Mouse (Mus musculus) liver, embryonic 16.5 days (tissue): ENCODE results near the gene Mad1l1. TPM values are rescaled to one million over a fixed set of nuclear protein-coding genes. Genes with fewer than 3 reads are reported as not detected.

Experiments
- ATAC-seq: fragments of 200-750 bp; cut with Nextera tagmentation; 2 replicates; pipeline ENCODE4 v1.8.0; 2017; ENCODE audit warnings: low read depth, mild to moderate bottlenecking, moderate number of reproducible peaks, moderate library complexity
- H3K27ac ChIP-seq: fragments of 300-500 bp; sonication (generic); 2 replicates; pipeline ENCODE4 v1.5.1; 2014; ENCODE audit warnings: mild to moderate bottlenecking, low read length
- H3K27me3 ChIP-seq: fragments of 300-500 bp; sonication (generic); 2 replicates; pipeline ENCODE4 v1.6.1; 2014; ENCODE audit warnings: low read depth, low read length, mixed read lengths; ENCODE audit not compliant: control insufficient read depth, insufficient read depth
- H3K36me3 ChIP-seq: fragments of 300-500 bp; sonication (generic); 2 replicates; pipeline ENCODE4 v1.6.1; 2014; ENCODE audit warnings: mild to moderate bottlenecking; ENCODE audit not compliant: control insufficient read depth, insufficient read depth
- H3K4me1 ChIP-seq: fragments of 300-500 bp; sonication (generic); 2 replicates; pipeline ENCODE4 v1.6.1; 2014; ENCODE audit warnings: low read depth, low read length, mixed read lengths; ENCODE audit not compliant: control insufficient read depth
- H3K4me2 ChIP-seq: fragments of 300-500 bp; sonication (generic); 2 replicates; pipeline ENCODE4 v1.6.1; 2014; ENCODE audit warnings: low read depth, low read length, mixed read lengths
- H3K4me3 ChIP-seq: fragments of 300-500 bp; sonication (generic); 2 replicates; pipeline ENCODE4 v1.5.1; 2014; ENCODE audit warnings: low read depth, mild to moderate bottlenecking, low read length
- H3K9ac ChIP-seq: fragments of 300-500 bp; sonication (generic); 2 replicates; pipeline ENCODE4 v1.6.1; 2014; ENCODE audit warnings: low read depth, low read length
- H3K9me3 ChIP-seq: fragments of 300-500 bp; sonication (generic); replicated peaks from 2 replicates; pipeline ENCODE4 v1.6.1; 2016; ENCODE audit warnings: low read length; ENCODE audit not compliant: control insufficient read depth
- WGBS: fragments of 180-500 bp; shearing (Covaris S2); extraction: QIAGEN DNeasy Blood & Tissue Kit; methylation state at CpG from one replicate; pipeline ENCODE4 v1.1.7; 2014; ENCODE audit not compliant: insufficient replicate concordance; 5-methylcytosine and 5-hydroxymethylcytosine counted together
- polyA plus RNA-seq: library from polyadenylated mRNA; unstranded; fragments of >200 nt; fragmentation: Nextera tagmentation; extraction: Ambion mirVana; gene quantifications from 2 replicates; pipeline ENCODE4 v1.2.1, GENCODE M21; 2015

The Mad1l1 gene
- polyA plus RNA-seq, 1 experiment from 2014 or later: 19.3 TPM

DNA sequence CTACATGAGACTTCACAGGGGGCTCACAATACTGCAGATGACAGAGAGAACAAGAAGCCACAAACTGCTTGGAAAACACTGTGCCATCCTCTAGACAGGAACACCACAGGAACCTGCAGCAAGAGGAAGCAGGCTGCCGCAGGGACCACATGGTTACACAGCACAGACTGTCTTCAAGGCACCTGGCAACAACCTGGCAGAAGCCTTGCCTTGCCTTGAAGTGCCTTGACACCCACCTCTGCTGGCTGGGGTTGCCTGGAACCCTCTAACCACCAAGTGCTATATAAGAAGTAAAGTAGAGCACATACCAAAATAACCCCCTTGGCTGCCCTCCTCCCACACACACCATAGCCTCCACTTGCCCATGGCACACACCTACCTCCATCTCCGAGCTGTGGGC is 177.8 kb downstream of the Mad1l1 start:
- Histone ChIP-seq H3K27me3 (no peaks in the 10 kb centered on the region), H3K36me3 (no peaks in the 10 kb centered on the region), H3K9ac (no peak overlapping the region), H3K9me3 (no peaks in the 10 kb centered on the region), H3K4me3 (no peak overlapping the region), H3K4me1 (no peaks in the 10 kb centered on the region), H3K27ac (no peak overlapping the region), H3K4me2 (no peak overlapping the region)
- 63% methylated on average over 2 of the region's 2 CpGs for WGBS
- no peak for ATAC-seq

- Histone ChIP-seq H3K4me1 (no peaks in the 10 kb centered on the region), H3K4me3 (no peak overlapping the region), H3K4me2 (no peak overlapping the region), H3K36me3 (no peaks in the 10 kb centered on the region), H3K9me3 (no peaks in the 10 kb centered on the region), H3K27ac (no peak overlapping the region), H3K27me3 (no peaks in the 10 kb centered on the region), H3K9ac (no peak overlapping the region)
- no peak for ATAC-seq
- WGBS: 69% methylated on average over 4 of the region's 4 CpGs
These were observed 180.0 kb downstream of the Mad1l1 start for GRCm38 (mm10) chr5:140141336-140141735.

DNA sequence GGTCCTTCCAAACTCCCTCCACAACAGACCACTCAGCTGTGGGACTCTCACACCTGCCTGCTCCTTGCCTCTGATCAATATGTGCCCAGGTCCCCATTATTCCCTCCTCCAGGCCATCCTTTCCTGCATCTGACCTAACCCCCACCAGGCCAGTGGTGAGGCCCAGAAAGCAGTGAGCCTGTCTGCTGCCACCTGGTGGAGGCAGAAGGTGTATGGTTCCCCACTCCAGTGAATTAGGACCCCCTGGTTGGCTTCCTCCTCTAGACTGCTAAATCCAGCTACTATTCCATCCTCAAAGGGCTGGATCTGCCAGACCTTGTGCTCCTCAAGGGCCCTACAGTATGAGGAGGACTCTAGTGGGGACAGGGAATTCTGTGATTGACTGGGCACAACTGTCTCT is 181.1 kb downstream of the Mad1l1 start:
- H3K9ac ChIP-seq: no peak overlapping the region
- H3K27ac ChIP-seq: no peak overlapping the region
- no peaks in the 10 kb centered on the region for H3K9me3 ChIP-seq
- no peaks in the 10 kb centered on the region for H3K36me3 ChIP-seq
- no peak; the same call in 1 of the 2 replicates for ATAC-seq
- H3K27me3 ChIP-seq: no peaks in the 10 kb centered on the region
- H3K4me1 ChIP-seq: no peaks in the 10 kb centered on the region
- H3K4me2 ChIP-seq: no peak overlapping the region
- no peak overlapping the region for H3K4me3 ChIP-seq

DNA sequence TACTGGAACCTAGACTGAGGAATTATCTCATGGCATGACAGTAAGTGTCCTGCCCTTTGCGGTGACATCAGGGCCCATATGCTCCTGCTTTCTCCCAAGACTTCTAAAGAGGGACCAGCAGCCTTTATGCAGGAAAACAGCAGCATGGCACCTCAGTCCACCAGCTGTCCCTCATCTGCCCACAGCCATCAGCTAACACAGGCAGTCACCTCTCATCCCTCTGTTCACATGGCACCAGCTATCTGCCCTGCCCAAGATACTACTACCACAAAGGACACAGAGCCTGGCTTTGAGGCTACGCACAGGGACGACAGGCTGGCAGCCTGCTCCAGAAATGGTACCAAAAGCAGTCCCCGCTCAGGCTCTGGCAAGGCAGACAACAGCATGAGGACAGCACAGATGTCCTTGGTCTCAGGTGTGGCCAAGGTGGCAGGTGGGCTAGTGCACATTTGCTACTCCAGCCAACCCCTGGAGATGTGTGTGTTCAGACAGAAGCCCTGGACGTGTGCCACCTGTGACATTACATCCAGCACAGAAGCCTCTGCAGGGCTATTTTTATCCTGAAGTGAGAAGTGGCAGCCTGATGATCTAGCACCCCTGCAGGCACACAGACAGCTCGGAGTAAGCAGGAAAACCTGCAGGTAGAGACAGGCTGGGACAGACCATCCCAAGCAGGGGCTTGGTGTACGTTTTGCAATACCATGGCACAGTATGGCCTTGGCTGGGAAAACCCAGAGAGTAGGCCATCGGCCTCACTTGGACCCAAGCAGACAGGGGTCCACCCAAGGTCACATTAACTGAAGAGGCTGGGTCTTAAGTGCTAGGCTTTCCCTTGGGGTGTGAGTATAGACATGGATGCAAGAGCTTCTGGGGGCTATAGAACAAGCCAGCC is 185.4 kb downstream of the Mad1l1 start:
- no peaks in the 10 kb centered on the region for H3K4me1 ChIP-seq
- no peak overlapping the region for H3K9ac ChIP-seq
- no peaks in the 10 kb centered on the region for H3K9me3 ChIP-seq
- no peak for ATAC-seq
- H3K27ac ChIP-seq: no peak overlapping the region
- WGBS: 78% methylated on average over 8 of the region's 8 CpGs
- no peaks in the 10 kb centered on the region for H3K27me3 ChIP-seq
- no peak overlapping the region for H3K4me2 ChIP-seq
- no peaks in the 10 kb centered on the region for H3K36me3 ChIP-seq
- H3K4me3 ChIP-seq: no peak overlapping the region

GRCm38 (mm10) chr5:140134021-140134420 is 187.3 kb downstream of the Mad1l1 start:
- Histone ChIP-seq H3K9me3 (no peaks in the 10 kb centered on the region), H3K4me1 (no peaks in the 10 kb centered on the region), H3K27me3 (no peaks in the 10 kb centered on the region), H3K36me3 (no peaks in the 10 kb centered on the region), H3K27ac (no peak overlapping the region), H3K4me3 (no peak overlapping the region), H3K4me2 (no peak overlapping the region), H3K9ac (no peak overlapping the region)
- ATAC-seq: no peak
- 76% methylated on average over 7 of the region's 7 CpGs for WGBS

GRCm38 (mm10) chr5:140128414-140128981 is 192.9 kb downstream of the Mad1l1 start:
- no peaks in the 10 kb centered on the region for H3K27me3 ChIP-seq
- no peaks in the 10 kb centered on the region for H3K36me3 ChIP-seq
- no peaks in the 10 kb centered on the region for H3K9me3 ChIP-seq
- 81% methylated on average over 9 of the region's 9 CpGs for WGBS
- no peak overlapping the region for H3K27ac ChIP-seq
- H3K9ac ChIP-seq: no peak overlapping the region
- H3K4me2 ChIP-seq: no peak overlapping the region
- ATAC-seq: no peak
- H3K4me1 ChIP-seq: no peaks in the 10 kb centered on the region
- no peak overlapping the region for H3K4me3 ChIP-seq

- H3K27me3 ChIP-seq: no peaks in the 10 kb centered on the region
- H3K36me3 ChIP-seq: no peaks in the 10 kb centered on the region
- no peak overlapping the region for H3K9ac ChIP-seq
- H3K9me3 ChIP-seq: no peaks in the 10 kb centered on the region
- WGBS: 75% methylated on average over 7 of the region's 7 CpGs
- no peak overlapping the region for H3K27ac ChIP-seq
- H3K4me3 ChIP-seq: no peak overlapping the region
- no peak for ATAC-seq
- no peaks in the 10 kb centered on the region for H3K4me1 ChIP-seq
- H3K4me2 ChIP-seq: no peak overlapping the region
These were observed 193.4 kb downstream of the Mad1l1 start for GRCm38 (mm10) chr5:140127981-140128380.

DNA sequence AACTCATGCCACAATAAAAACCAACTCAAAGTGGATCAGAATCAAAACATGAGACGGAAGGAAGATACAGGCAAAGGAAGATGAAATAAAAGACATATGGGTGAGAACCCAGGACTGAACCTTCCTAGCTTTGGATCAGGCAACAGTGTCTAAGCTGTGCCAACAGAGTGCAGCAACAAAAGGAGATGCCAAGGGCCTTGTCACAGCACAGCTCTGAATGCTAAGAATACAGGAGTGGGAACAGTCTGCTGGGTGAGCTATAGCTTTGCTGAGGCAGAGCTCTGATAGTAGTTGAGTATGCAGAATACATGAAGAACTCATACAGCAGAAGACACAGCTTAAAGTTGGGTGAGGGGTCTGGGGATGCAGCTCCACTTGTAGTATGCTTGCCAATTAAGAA is 196.7 kb downstream of the Mad1l1 start:
- ATAC-seq: no peak
- no peaks in the 10 kb centered on the region for H3K4me1 ChIP-seq
- no peak overlapping the region for H3K4me3 ChIP-seq
- H3K9ac ChIP-seq: no peak overlapping the region
- no peak overlapping the region for H3K27ac ChIP-seq
- H3K36me3 ChIP-seq: no peaks in the 10 kb centered on the region
- no peaks in the 10 kb centered on the region for H3K9me3 ChIP-seq
- 78% methylated on average over 1 of the region's 1 CpGs for WGBS
- no peak overlapping the region for H3K4me2 ChIP-seq
- no peaks in the 10 kb centered on the region for H3K27me3 ChIP-seq

DNA sequence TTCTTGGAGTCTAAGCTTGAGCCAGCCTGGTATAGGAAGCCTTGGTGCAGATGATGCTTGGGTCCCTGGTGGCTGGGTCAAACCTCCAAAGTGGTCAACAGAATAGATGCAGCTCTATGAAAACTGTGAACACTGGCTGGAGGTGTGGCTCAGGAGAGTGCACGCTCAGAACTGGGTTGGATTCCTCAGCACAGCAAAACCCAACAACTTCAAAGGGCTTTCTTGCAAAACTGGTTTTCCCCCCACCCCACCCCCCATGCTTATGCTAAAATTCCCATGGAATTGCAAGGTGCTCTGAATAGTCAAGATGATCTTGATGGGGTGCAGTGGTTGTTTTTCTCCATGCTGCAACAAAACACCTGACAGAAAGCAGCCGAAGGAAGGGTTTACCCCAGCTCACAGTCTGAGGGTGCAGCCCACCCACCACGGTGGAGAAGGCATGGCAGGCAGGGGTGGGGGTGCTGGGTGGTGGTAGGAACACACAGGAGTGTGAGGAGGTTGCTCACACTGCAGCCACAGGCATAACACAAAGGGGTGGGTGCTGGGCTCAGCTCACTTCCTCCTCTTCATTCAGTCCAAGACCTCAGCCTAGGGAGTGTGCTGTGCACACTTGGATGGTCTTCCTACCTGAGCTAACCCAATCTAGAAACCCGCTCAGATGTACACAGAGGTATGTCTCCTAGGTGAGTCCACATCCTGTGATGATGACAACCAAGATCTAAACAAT is 197.5 kb downstream of the Mad1l1 start:
- Histone ChIP-seq H3K4me2 (no peak overlapping the region), H3K27me3 (no peaks in the 10 kb centered on the region), H3K27ac (no peak overlapping the region), H3K4me3 (no peak overlapping the region), H3K9ac (no peak overlapping the region), H3K4me1 (no peaks in the 10 kb centered on the region; the same call in 1 of the 2 replicates), H3K36me3 (no peaks in the 10 kb centered on the region), H3K9me3 (no peaks in the 10 kb centered on the region)
- 63% methylated on average over 4 of the region's 4 CpGs for whole genome bisulfite sequencing
- ATAC-seq: no peak
